Mouse (Mus musculus) olfactory bulb, adult 2 months (tissue): ENCODE data around the gene Atic.

Experiments
- CTCF ChIP-seq: fragments of 200-500 bp; IDR thresholded peaks from 2 replicates; pipeline ENCODE4 v1.5.1; 2012; ENCODE audit warnings: low read depth, mild to moderate bottlenecking, low read length, moderate library complexity; ENCODE audit not compliant: insufficient read depth
- POLR2A ChIP-seq: fragments of 200-500 bp; IDR thresholded peaks from 2 replicates; pipeline ENCODE4 v1.6.1; 2012; ENCODE audit warnings: mild to moderate bottlenecking, low read depth, low read length, moderate library complexity; ENCODE audit not compliant: insufficient read depth

DNA sequence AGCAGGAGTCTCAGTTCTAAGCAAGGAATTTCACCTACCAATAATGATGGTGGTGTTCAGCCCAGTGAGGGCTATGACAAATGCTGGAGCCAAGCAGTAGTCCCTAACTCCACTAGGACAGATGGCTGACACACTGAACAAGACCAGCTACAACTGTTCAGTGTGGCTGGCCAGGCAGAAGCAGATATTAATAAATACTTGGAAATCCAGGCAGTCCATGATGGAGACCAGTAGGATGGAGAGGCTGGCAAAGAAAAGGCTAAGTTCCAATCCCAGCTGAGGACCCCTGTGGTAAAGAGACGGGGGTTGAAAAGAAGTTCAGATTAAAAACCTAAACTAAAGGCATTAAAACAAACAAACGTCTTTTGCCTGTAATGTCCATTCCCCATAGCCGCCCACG, 17.3 kb upstream of the Atic start:
- TF ChIP-seq POLR2A (no peak), CTCF (no peak)
